Mouse (Mus musculus): ENCODE results near the gene Dlx6.

Gene Dlx6

DNA sequence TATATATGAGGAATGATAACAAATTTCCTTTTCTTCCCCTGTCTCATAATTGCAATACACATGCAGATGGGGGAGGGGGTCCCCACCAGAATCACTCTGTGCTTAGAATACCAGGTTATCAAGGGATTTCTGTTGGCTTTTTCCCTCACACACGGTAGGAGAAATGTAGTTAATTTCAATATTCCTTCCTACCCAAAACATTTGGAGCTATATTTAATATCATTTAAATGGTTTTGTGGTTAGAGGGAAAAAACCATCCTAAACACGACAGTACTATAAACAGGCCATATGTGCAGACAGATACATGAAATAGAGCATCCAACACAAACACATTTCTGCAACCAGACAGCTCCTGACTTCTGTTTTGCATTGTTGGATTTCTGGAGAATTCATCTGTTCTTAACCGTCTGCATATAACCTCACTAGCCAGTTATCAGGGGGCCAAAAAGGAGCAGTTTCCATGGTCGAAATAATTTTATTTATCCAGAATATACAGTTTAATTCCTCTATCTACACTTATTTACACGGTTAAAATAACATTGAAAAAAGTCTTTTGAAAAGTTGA lies 14.3 kb downstream of the Dlx6 start:
- DNase-seq (ENCODE audit: low spot score in 2 of 2) = no peak

DNA sequence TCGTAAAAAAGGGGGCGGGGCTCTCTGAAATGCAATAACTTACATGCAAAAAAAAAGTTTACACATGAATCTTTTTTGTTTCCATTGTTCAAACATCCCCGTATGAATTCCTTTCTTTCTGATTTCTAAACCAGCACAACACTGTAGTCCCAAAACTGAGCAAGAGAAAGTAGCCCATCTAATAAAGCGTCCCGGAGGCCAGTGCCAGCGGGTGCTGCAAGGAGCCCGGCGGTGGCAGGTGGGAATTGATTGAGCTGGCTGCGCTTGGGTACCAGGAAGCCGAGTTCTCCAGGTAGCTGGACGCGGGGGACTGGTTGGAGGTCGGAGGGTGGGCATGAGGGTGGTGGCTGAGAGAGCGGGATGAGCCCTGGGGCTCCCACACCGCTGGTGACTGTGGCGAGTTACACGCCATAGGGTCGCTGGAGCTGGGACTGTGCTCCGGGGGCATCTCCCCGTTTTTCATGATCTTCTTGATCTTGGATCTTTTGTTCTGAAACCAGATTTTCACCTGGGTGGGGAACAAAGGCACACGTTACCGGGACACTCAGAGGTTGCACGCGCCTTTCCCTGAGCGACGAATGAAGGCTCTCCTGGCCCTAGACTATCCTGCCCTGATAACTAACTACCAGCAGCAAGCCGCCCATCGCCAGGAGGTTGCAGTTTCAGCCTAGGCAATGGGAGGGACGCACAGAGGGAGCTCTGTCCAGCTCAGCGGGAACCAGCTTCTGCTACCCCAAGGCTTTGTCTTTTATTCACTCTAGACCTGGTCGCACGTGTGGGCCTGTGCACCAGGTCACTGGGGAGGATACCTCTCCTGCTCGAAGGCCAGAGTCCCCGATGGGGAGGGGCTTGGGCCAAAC lies 15.1 kb downstream of the Dlx6 start:
- no peak for DNase-seq (ENCODE audit: low spot score in 2 of 2)

DNA sequence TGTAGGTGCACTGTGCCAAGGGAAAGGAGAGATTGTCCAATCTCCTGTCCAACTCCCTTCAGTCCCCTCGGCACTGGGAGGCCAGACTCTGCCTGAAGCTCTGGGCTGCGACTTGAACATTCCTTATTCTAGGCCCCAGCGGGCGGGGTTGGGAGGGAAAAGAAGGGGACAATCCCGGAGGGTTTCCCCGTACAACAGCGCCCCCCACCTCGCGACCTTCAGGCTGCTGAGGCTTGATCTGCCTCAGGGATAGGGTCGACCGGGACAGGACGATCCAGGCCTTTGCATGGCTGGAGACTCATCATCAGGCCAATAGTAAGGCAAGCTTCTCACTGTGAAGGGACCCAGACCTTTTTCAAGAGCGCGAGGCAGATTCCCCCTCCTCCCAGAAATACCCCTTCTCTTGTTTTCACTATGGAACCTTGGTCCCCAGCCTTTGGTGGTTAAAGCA lies 15.7 kb downstream of the Dlx6 start:
- DNase-seq (ENCODE audit: low spot score in 2 of 2) = no peak

DNA sequence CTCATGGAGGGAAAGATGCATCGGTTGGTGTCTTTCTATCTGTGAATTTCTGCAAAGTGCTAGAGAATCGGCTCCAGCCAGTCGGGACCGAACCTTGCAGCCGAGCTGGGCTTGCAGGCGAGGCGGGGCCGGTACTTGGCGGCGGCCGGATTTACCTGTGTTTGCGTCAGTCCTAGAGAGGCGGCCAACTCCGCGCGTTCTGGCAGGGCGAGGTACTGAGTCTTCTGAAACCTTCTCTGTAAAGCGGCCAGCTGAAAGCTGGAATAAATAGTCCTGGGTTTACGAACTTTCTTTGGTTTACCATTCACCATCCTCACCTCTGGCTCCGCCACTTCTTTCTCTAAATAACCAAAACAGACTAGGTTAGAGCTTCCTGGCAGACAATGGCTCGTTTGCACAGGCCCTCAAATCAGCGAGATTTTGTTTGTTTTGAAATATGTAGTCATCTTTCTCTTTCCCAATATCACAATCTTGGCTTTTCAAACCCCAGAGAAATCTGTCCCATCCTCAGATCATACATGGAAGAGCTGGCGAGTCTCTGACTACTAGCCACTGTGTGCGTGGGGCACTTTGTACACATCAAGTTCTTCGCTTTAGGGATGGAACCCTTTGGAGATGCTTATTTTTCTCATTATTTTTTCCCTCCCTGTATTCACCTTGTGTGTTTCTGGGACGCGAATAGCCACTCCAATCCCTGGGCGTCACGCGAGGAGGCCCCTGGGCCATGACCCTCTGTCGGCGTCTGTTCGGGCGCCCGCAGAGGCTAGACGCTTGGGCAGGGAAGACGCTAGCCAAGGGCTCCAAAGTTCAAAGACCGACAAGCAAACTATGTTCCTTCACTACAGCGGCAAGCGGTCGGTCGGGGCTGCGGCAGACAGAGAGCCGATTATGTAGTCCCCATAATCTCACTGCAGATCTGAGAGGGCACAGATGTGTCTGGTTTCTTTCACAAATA lies 16.5 kb downstream of the Dlx6 start:
- no peak for DNase-seq (ENCODE audit: low spot score in 2 of 2)

DNA sequence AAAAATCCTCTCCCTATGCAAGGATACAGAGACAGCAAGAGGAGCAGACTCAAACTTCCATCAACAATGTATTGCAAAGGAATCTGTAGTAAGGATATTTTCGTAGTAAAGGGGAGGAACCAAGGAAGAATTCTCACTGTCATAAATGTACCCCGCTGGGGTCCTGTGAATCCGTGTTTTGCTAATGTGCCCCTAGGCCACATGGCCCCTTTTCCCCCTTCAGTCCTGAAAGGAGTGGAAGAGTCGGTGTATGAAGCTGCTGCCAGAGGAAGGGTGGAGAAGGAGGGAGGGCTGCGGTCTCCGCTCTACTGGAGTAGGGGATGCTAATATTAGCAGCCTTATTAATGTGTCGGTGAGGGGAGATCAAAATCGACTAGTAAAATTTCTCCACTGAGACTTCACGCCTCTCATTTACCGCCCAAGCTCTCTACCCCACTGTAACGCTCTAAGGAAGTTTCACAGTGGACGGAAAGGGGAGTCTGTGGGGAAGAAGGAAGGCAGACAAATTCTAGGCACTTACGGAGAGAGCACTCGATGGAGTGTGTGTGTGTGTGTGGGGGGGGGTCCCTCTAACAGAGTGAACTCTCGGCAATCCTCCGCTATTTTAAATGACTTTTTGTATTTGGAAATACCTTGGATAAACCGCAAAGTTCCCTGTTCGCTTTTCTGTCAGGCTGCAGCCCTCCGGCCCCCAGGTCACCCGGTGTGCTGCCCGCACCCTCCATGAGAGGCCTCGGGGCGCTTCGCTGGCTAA lies 17.4 kb downstream of the Dlx6 start:
- no peak for DNase-seq (ENCODE audit: low spot score in 2 of 2)

DNA sequence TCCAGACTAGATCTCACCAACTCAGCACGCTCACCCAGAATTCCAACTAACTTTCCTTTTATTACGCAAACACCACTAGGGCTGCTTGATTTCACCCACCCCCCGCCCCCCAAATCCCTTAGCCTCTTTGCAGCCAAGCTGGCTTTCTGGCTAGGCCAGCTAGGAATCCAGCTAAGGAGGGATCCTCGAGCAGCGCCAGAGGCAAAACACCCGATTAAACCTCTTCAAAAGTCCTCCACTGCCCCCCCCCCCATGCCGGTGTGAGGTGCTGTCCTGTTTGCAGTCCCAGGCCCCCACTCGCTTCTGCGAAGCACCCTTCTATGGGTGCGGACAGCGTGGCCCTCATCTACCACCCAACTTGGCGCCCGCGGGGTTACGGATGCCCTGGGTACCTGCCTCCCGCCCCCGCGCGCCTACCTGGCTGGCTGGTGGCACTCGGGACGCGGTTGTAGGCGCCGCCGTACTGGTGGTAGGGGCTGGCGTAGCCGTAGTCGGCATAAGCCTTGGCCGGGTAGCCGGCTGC lies 18.0 kb downstream of the Dlx6 start:
- no peak for DNase-seq (ENCODE audit: low spot score in 2 of 2)

DNA sequence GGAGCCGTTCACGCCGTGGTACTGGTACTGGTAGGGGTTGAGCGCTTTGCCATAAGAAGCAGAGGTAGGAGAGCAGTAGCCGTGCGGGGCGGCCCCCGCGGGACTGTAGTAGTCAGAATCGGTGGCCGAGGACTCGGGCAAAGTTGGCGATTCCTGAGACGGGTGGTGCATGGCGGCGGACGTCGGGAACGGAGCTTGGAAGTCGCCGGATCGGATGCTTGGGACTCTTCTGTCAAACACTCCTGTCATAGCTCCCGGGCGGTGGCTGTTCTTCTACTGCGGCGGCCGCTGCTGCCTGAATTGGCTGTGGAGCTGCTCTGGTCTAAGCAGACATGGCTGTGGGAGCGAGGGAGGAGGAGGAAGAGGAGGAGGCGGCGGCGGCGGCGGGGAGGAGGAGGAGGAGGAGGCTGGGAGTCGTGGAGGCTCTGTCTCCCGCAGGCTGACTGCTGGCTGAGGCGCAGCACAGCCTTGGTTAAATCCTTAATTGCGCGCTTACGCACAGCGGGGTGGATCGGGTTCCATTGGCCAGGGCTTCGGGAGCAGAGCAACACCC lies 18.6 kb downstream of the Dlx6 start, which contains the start of gene Dlx5:
TSS of gene Dlx5 (minus strand) at position 448 of the 553 bp plus-strand sequence.
- DNase-seq (ENCODE audit: low spot score in 2 of 2) = no peak

DNA sequence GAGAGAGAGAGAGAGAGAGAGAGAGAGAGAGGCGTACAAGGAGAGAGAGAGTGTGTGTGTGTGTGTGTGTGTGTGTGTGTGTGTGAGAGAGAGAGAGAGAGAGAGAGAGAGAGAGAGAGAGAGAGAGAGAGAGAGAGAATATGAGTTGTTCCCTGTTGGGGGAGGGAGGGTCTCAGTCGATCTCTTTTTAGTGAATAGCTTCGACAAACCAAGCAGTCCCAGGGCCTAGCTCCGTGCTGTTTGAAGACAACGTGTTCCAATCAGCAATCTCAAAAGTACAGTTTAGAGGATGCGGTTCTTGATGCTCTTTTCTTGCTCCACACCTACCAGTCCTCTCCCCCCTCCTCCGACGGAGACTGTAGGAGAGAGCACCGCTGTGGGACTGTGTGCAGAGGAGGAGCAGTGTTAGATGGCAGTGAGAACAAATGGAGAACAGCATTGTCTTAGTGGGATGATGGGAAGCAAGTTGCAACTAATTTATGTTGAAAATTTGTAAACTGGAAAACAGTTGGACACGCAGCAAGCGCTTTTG lies 19.2 kb downstream of the Dlx6 start:
- no peak for DNase-seq (ENCODE audit: low spot score in 2 of 2)

DNA sequence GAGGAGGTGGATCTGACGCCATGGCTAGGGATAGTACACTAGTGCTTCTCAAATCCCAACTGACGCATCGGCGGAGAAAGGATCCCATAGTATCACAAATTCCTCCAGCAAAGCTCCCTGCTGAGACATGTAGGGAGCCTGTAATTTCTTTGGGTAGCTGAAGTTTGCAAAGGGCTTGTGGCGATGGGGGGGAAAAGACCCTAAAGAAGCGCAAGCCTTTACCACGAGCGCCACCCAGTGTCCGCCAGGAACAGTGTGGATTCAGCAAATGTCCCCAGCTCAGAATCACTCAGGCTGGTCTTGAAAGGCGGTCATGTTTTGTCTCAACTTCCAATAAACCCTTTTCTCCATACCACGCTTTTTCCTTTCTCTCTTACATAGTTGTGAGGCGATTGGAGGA lies 21.8 kb downstream of the Dlx6 start:
- DNase-seq (ENCODE audit: low spot score in 2 of 2) = peak in 1 of 2 experiments; percentile 37

DNA sequence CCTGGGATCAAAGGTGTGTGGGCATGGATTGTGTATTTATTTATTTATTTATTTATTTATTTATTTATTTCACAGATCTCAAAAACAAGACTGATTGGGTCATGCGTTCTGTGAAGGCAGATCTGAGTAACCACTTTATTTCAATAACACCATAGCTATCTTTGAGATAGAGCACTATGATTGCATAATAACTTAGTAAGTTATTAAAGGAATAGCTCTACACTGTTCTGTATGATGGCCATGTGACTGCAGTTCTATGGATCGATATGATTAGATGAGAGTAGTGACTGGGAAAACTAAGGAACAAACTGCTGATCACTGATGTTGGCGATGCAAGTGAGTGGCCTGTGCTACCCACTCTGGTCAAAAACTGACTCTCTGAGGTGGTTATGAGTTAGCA lies 23.1 kb downstream of the Dlx6 start:
- DNase-seq (ENCODE audit: low spot score in 2 of 2) = no peak

DNA sequence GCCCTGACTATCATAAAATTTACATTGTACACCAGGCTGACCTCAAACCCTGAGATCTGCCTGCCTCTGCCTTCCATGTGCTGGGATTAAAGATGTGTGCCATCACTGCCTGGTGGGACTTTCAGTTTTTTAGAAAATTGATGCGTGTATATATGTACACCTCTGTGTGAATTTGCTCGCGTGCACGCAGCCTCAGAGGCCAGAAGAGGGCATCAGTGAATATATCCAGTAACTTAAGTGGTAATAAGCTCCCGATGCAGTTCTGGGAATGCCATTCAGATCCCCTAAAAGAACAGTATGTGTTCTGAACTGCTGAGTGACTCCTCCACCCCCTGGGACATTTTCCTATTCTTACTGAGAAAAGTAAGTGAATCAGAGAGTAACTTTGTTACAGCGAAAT lies 26.9 kb downstream of the Dlx6 start:
- no peak for DNase-seq (ENCODE audit: low spot score in 2 of 2)

DNA sequence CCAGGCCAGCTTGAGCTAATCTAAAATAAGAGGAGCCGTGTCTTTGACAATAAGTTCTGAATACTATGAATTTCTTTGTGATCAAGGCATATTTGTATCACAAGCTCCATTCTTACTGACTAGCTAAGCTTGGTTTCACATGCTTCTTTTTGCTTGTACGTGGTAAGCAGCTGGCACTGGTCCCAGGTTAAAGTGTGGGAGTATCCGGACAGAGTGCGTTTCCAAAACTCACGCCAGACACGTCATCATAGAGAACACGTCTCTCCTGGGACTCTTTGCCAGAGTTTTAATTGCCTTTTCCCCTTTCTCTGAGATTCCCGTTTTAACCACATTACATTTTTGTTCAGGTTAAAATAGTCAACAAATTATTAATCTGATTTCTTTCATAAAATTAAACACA lies 46.5 kb downstream of the Dlx6 start:
- DNase-seq (ENCODE audit: low spot score in 2 of 2) = peak in 1 of 2 experiments; percentile 15

DNA sequence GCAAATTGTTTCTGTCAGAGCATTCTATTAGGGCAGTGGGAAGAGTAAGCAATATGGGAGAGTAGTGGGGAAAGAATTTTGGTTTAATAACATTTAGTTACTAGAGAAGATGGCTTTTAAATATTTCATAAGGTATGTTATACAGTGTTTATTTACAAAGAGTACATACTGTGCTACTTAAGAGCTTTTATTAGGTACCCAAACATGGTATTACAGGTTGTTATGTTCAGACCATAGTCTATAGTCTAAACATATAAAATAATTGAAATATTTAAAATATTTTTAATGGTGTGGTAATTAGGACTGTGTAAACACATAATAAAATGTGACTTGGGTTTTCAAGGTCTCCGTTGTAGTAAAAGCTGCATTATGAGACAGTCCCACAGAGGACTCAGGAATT lies 51.2 kb downstream of the Dlx6 start:
- DNase-seq (ENCODE audit: low spot score in 2 of 2) = no peak

DNA sequence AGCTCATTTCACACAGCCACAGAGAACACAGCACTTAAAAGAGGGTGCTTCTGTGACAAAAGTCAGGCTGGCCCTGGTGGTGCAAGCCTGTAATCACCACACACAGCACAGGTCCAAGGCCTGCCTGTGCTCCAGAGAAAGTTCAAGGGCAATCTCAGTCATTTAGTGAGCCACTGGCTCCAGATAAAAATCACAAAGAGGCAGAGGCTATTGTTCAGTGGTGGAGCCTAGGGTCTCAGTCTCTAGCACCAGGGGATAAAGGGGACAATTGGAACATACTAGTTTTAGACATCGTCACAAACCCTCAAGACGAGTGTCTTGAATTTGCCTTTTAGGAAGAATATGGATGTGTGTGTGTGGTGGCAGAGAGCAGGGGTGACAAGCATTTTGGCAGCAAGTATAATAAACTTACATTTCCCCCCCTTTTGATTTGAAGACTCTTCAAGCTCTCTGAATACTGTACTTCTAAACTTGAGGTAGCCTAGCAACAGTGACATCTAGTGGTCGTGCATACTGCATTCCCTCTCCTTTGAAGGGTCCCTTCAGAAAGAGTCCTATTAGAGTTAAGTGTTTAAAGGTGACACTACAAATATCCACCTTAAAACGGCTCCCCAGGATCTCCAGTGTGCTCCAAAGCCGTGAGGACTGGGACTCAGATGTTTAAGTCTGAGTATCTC lies 51.9 kb downstream of the Dlx6 start:
- DNase-seq (ENCODE audit: low spot score in 2 of 2) = peak in 1 of 2 experiments; percentile 18

DNA sequence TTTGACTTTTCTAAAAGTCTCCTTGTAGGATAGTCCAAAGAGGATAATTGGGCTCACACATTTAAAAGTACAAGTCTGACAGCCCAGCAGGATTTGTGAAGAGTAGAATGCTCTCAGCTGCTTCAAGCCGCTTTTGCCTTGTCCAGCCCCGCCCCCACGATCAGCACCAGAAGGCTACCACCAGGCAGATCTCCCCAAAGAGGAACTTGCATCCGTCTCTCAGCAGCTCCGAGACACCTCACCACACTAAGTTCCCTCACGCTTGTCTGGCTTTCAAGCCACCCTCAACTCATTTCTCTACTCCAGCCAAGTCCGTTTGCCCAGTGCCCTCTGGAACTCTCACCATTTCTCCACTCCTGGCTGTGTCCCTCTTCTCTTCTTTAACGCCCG lies 52.4 kb downstream of the Dlx6 start:
- DNase-seq (ENCODE audit: low spot score in 2 of 2) = peak in 1 of 2 experiments; percentile 14

DNA sequence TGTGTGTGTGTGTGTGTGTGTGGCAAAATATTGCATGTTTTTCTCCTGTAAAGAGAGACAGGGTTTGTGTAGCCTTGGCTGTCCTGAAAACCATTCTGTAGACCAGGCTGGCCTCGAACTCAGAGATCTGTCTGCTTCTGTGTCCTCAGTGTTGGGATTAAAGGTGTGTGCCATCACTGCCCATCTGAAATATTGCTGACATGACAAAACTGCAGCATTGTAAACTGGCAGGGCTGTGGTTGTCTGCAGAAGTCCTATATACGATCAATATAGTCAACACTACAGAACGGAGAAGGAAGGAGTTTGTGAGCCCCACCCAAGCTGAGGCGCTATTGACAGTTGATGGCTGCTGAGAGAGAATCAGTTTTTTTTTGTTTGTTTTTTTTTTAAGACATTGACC lies 54.2 kb downstream of the Dlx6 start:
- DNase-seq (ENCODE audit: low spot score in 2 of 2) = no peak
